27 mouse cellular contexts compared by ENCODE assay signal in the genomic region with DNA sequence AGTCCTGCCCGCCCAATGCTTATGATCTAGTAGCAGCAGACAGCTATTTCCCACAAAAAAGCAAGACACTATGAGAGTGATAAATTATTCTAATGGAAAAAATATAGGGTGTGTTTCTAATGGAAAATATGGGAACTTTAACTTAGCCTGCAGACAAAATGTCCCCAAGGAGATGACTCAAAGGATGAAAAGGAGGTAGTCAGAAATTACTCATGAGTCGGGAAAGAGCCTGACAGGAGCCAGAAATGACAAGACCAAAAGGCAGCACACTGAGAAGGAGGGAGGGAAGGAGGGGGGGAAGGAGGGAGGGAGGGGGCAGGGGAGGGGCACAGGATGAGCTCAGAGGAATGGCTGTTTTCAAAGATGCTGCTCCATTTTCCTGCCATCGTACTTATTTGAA. TPM values are rescaled to one million over a fixed set of nuclear protein-coding genes. Genes with fewer than 3 reads are reported as not detected.
DNase-seq lines count a peak whose midpoint lies in the region; ATAC-seq and TF ChIP-seq lines count a peak whose summit lies in the region.
"Had no signal": no experiment of that assay in that cellular context is flagged by ENCODE, and none has a peak within 500 bp of the region (broad histone marks: within the 10 kb centered on the region; RNA-seq: fewer than 3 reads in every experiment).

No protein-coding gene starts in this region.

- H3K4me3 ChIP-seq in embryonic facial prominence, embryonic 14.5 days (ENCODE audit: low read depth, low read length): no peak overlapping the region
- H3K4me3 ChIP-seq in embryonic facial prominence, embryonic 10.5 days: no peak overlapping the region
- H3K4me3 ChIP-seq in gastrocnemius, adult 2 months: no peak overlapping the region
- H3K4me3 ChIP-seq: embryonic facial prominence, embryonic 15.5 days; forebrain, embryonic 15.5 days; heart, embryonic 13.5 days; limb, embryonic 13.5 days; megakaryocyte, embryonic 14.5 days; myocyte; neural tube, embryonic 12.5 days had no signal

- H3K4me2 ChIP-seq in embryonic facial prominence, embryonic 14.5 days (ENCODE audit: low read depth, low read length): no peak overlapping the region
- H3K4me2 ChIP-seq: embryonic facial prominence, embryonic 15.5 days; forebrain, embryonic 15.5 days; heart, embryonic 13.5 days; hindbrain, embryonic 14.5 days; limb, embryonic 13.5 days; liver, embryonic 11.5 days; neural tube, embryonic 12.5 days had no signal

- no peak overlapping the region for H3K27ac ChIP-seq in embryonic facial prominence, embryonic 14.5 days (replicated peaks; ENCODE audit: low read depth, low read length)
- H3K27ac ChIP-seq in embryonic facial prominence, embryonic 10.5 days (replicated peaks): no peak overlapping the region
- H3K27ac ChIP-seq in gastrocnemius, adult 2 months: no peak overlapping the region
- H3K27ac ChIP-seq: embryonic facial prominence, embryonic 15.5 days; forebrain, embryonic 15.5 days; heart, embryonic 13.5 days; hindbrain, embryonic 14.5 days; limb, embryonic 13.5 days; neural tube, embryonic 12.5 days had no signal

- no peaks in the 10 kb centered on the region for H3K36me3 ChIP-seq in embryonic facial prominence, embryonic 14.5 days (ENCODE audit: control insufficient read depth, insufficient read depth, low read length)
- H3K36me3 ChIP-seq in embryonic facial prominence, embryonic 10.5 days (replicated peaks): no peaks in the 10 kb centered on the region
- H3K36me3 ChIP-seq: embryonic facial prominence, embryonic 15.5 days; forebrain, embryonic 15.5 days; heart, embryonic 13.5 days; limb, embryonic 13.5 days; neural tube, embryonic 12.5 days had no signal

- H3K27me3 ChIP-seq in embryonic facial prominence, embryonic 14.5 days (replicated peaks; ENCODE audit: control insufficient read depth, insufficient read depth, low read length): no peaks in the 10 kb centered on the region
- peaks cover 41% of the 10 kb centered on the region for H3K27me3 ChIP-seq in embryonic facial prominence, embryonic 10.5 days (replicated peaks; ENCODE audit: low read depth, poor library complexity, severe bottlenecking)
- H3K27me3 ChIP-seq: embryonic facial prominence, embryonic 15.5 days had no signal

- no peaks in the 10 kb centered on the region for H3K9me3 ChIP-seq in embryonic facial prominence, embryonic 14.5 days (ENCODE audit: control insufficient read depth, low read length)
- no peaks in the 10 kb centered on the region for H3K9me3 ChIP-seq in embryonic facial prominence, embryonic 10.5 days
- H3K9me3 ChIP-seq: embryonic facial prominence, embryonic 15.5 days; forebrain, embryonic 15.5 days; heart, embryonic 13.5 days; limb, embryonic 13.5 days; megakaryocyte, embryonic 14.5 days; neural tube, embryonic 12.5 days had no signal

- intact Hi-C loops in gastrocnemius, adult 2 months (cut with DNase I): no loop called here

- no peak overlapping the region for H3K9ac ChIP-seq in embryonic facial prominence, embryonic 14.5 days (ENCODE audit: low read depth, low read length)
- H3K9ac ChIP-seq: embryonic facial prominence, embryonic 15.5 days; forebrain, embryonic 15.5 days; heart, embryonic 13.5 days; hindbrain, embryonic 14.5 days; limb, embryonic 13.5 days; neural tube, embryonic 12.5 days had no signal

- TF ChIP-seq CTCF in gastrocnemius, adult 2 months (IDR thresholded peaks at IDR 0.05): no peak

- ATAC-seq in embryonic facial prominence, embryonic 14.5 days (ENCODE audit: low read depth): no peak
- ATAC-seq: forebrain, embryonic 15.5 days; inflammation-experienced regulatory T-cells, adult 6 months had no signal

- peak; percentile 33 for DNase-seq in embryonic facial prominence, embryonic 14.5 days (ENCODE audit: low spot score)
- DNase-seq in embryonic facial prominence, embryonic 10.5 days (ENCODE audit: low spot score): no peak
- DNase-seq in 416B (ENCODE audit: low read depth): peak; percentile 38
- DNase-seq in NIH3T3 (ENCODE audit: low read depth): peak; percentile 65
- peak; percentile 18 for DNase-seq in skeletal muscle tissue, adult 2 months (ENCODE audit: low read depth, low spot score)
- no peak for DNase-seq in gastrocnemius, adult 2 months
- DNase-seq in frontal cortex, postnatal 10 days (ENCODE audit: low spot score in 2 of 2): no peak
- DNase-seq: adrenal gland, postnatal 14 days; cerebellum, adult 18-20 months; cerebellum, postnatal 10 days; gastrocnemius, postnatal 10 days; heart, postnatal 10 days; kidney, adult 11 months; kidney, postnatal 25 days; lung, postnatal 36 days had no signal

- 49% methylated on average over 3 of the region's 3 CpGs for WGBS in embryonic facial prominence, embryonic 14.5 days
- WGBS in embryonic facial prominence, embryonic 10.5 days: 65% methylated on average over 3 of the region's 3 CpGs

- peaks cover 9% of the 10 kb centered on the region for H3K4me1 ChIP-seq in embryonic facial prominence, embryonic 14.5 days (ENCODE audit: control insufficient read depth, insufficient read depth, low read length)
- H3K4me1 ChIP-seq in embryonic facial prominence, embryonic 10.5 days: peaks cover 11% of the 10 kb centered on the region

RNA-seq across cellular contexts. Expression of a gene that starts 3.7 kb away (rescaled TPM):
- polyA plus RNA-seq in embryonic facial prominence, embryonic 14.5 days (2014; fragmentation: Nextera tagmentation; extraction: Ambion mirVana): 24.5 and 26.0 TPM in 2 replicates
- polyA plus RNA-seq in embryonic facial prominence, embryonic 10.5 days (2016; fragmentation: Nextera tagmentation; extraction: Ambion mirVana): 1.6 and 2.3 TPM in 2 replicates
- total RNA-seq in gastrocnemius, adult 2 months (2021): under 1 TPM in 1 of 2 experiments, not detected in 1; 0.20 TPM
- total RNA-seq: common myeloid progenitor, adult 5-6 weeks; hematopoietic stem cell, adult 5-6 weeks had no signal

RNA-seq across cellular contexts. Expression of a gene that starts 54.4 kb away (rescaled TPM):
- 3.8 and 4.1 TPM in 2 replicates for polyA plus RNA-seq in embryonic facial prominence, embryonic 14.5 days (2014; fragmentation: Nextera tagmentation; extraction: Ambion mirVana)
- polyA plus RNA-seq in embryonic facial prominence, embryonic 10.5 days (2016; fragmentation: Nextera tagmentation; extraction: Ambion mirVana): 4.0 and 4.4 TPM in 2 replicates
- 10 to 100 TPM; 16.0 to 19.3 TPM for total RNA-seq in gastrocnemius, adult 2 months (2021)

Comparison
In these comparisons a context has a peak if more than half of its experiments do, and no peak if none do; other contexts are left out.
1. DNase-seq: peak in embryonic facial prominence, embryonic 14.5 days (single experiment), 416B (single experiment), NIH3T3 (single experiment) and skeletal muscle tissue, adult 2 months (single experiment); none in embryonic facial prominence, embryonic 10.5 days (single experiment), gastrocnemius, adult 2 months (single experiment) and frontal cortex, postnatal 10 days (0 of 2).